Mouse (Mus musculus): Measurements from ENCODE around the gene Camk1d. TPM values are rescaled to one million over a fixed set of nuclear protein-coding genes. Genes with fewer than 3 reads are reported as not detected.
"Not testable (repeated sequence)": the region's sequence is repeated elsewhere in the genome, so short reads cannot be mapped to it uniquely, and the experiment has no call there.

Gene Camk1d
- total and polyA plus RNA-seq, 2 experiments from 2014 or later = 8.0 to 20.9 TPM

GRCm38 (mm10) chr2:5551758-5552255, 162.5 kb downstream of the Camk1d start:
- Histone ChIP-seq H3K36me3 (ENCODE audit: insufficient read depth, low read length) (no peaks in the 10 kb centered on the region), H3K27me3 (ENCODE audit: insufficient read depth, low read length) (no peaks in the 10 kb centered on the region), H3K27ac (ENCODE audit: low read depth, low read length) (no peak overlapping the region), H3K4me1 (ENCODE audit: insufficient read depth, low read length) (no peaks in the 10 kb centered on the region), H3K4me2 (ENCODE audit: low read depth, low read length, poor library complexity, severe bottlenecking) (no peak overlapping the region), H3K4me3 (ENCODE audit: low read depth, low read length) (no peak overlapping the region), H3K9ac (replicated peaks; ENCODE audit: low read length, poor library complexity, severe bottlenecking) (no peak overlapping the region), H3K9me3 (ENCODE audit: low read length) (no peaks in the 10 kb centered on the region)
- ATAC-seq (ENCODE audit: low FRiP score) = no peak
- WGBS = 91% methylated on average over 5 of the region's 5 CpGs
- no peak for TF ChIP-seq CTCF (IDR thresholded peaks at IDR 0.05)
- no peak for DNase-seq (ENCODE audit: low spot score)

DNA sequence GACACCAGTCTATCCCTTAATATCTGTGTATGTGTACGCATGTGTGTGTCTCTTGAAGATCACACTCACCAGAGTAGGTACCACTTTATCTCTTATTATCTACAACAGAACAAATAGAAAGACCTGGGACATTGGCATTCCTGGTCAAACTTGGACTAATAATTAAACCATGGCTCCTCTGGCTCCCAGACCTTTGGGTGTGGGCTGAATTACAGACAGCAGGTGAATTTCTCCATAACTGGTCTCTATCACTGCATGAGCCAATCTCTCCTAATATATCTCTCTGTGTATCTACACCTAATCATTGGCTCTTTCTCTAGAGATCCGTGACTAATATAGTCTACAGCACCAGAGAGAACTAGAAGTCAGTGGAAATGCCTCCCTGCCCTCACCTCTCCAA, 165.0 kb downstream of the Camk1d start:
- Histone ChIP-seq H3K9ac (replicated peaks; ENCODE audit: low read length, poor library complexity, severe bottlenecking) (no peak overlapping the region), H3K27ac (ENCODE audit: low read depth, low read length) (no peak overlapping the region), H3K4me3 (ENCODE audit: low read depth, low read length) (no peak overlapping the region), H3K4me2 (ENCODE audit: low read depth, low read length, poor library complexity, severe bottlenecking) (no peak overlapping the region), H3K36me3 (ENCODE audit: insufficient read depth, low read length) (no peaks in the 10 kb centered on the region), H3K27me3 (ENCODE audit: insufficient read depth, low read length) (no peaks in the 10 kb centered on the region), H3K4me1 (ENCODE audit: insufficient read depth, low read length) (no peaks in the 10 kb centered on the region), H3K9me3 (ENCODE audit: low read length) (no peaks in the 10 kb centered on the region)
- DNase-seq (ENCODE audit: low spot score) = no peak
- ATAC-seq (ENCODE audit: low FRiP score) = no peak
- no peak for TF ChIP-seq CTCF (IDR thresholded peaks at IDR 0.05)
- WGBS = 97% methylated on average over 2 of the region's 2 CpGs

DNA sequence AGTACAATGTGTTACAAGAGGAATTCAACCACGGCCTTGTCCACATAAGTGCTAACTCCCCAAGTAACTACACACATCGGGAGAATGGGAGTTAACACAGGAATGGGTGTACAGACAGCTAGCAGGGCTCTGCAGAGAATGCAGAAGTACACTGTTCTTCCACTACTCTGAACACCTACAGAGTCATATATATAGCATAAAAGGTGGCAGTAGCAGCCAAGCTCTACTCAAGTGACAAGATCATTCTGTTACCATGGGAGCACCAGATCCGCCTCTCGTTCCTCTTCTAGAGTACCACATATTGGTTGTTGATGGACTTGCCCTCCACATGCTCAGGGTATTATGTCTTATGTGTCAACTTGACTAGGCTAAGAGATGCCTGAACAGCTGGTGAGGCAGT, 165.4 kb downstream of the Camk1d start:
- Histone ChIP-seq H3K4me3 (ENCODE audit: low read depth, low read length) (no peak overlapping the region), H3K9ac (replicated peaks; ENCODE audit: low read length, poor library complexity, severe bottlenecking) (no peak overlapping the region), H3K36me3 (ENCODE audit: insufficient read depth, low read length) (no peaks in the 10 kb centered on the region), H3K4me2 (ENCODE audit: low read depth, low read length, poor library complexity, severe bottlenecking) (no peak overlapping the region), H3K9me3 (ENCODE audit: low read length) (no peaks in the 10 kb centered on the region), H3K27me3 (ENCODE audit: insufficient read depth, low read length) (no peaks in the 10 kb centered on the region), H3K4me1 (ENCODE audit: insufficient read depth, low read length) (no peaks in the 10 kb centered on the region), H3K27ac (ENCODE audit: low read depth, low read length) (no peak overlapping the region)
- ATAC-seq (ENCODE audit: low FRiP score) = no peak
- 96% methylated on average over 4 of the region's 4 CpGs for WGBS
- no peak for TF ChIP-seq CTCF (IDR thresholded peaks at IDR 0.05)
- DNase-seq (ENCODE audit: low spot score) = no peak

- no peak for TF ChIP-seq CTCF (IDR thresholded peaks at IDR 0.05)
- Histone ChIP-seq H3K4me1 (ENCODE audit: insufficient read depth, low read length) (no peaks in the 10 kb centered on the region), H3K27ac (ENCODE audit: low read depth, low read length) (no peak overlapping the region), H3K4me2 (ENCODE audit: low read depth, low read length, poor library complexity, severe bottlenecking) (no peak overlapping the region), H3K9ac (replicated peaks; ENCODE audit: low read length, poor library complexity, severe bottlenecking) (no peak overlapping the region), H3K4me3 (ENCODE audit: low read depth, low read length) (no peak overlapping the region), H3K27me3 (ENCODE audit: insufficient read depth, low read length) (no peaks in the 10 kb centered on the region), H3K36me3 (ENCODE audit: insufficient read depth, low read length) (no peaks in the 10 kb centered on the region), H3K9me3 (ENCODE audit: low read length) (no peaks in the 10 kb centered on the region)
- ATAC-seq (ENCODE audit: low FRiP score) (no peak), DNase-seq (ENCODE audit: low spot score) (no peak)
- 79% methylated on average over 3 of the region's 3 CpGs for WGBS
These were observed 173.4 kb downstream of the Camk1d start for GRCm38 (mm10) chr2:5540870-5541269.

DNA sequence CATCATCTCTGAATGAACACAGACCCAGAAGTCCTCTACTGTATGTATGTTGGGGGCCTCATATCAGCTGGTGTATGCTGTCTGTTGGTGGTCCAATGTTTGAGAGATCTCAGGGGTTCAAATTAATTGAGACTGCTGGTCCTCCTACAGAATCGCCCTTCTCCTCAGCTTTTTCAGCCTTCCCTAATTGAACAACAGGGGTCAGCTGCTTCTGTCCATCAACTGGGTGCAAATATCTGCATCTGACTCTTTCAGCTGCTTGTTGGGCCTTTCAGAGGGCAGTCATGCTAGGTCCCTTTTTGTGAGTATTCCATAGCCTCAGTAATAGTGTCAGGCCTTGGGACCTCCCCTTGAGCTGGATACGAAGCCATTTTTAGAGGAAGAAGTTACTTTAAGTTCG, 174.4 kb downstream of the Camk1d start:
- not testable (repeated sequence) for H3K4me1 ChIP-seq (ENCODE audit: insufficient read depth, low read length); H3K9ac ChIP-seq (replicated peaks; ENCODE audit: low read length, poor library complexity, severe bottlenecking); H3K27ac ChIP-seq (ENCODE audit: low read depth, low read length); H3K4me3 ChIP-seq (ENCODE audit: low read depth, low read length); DNase-seq (ENCODE audit: low spot score); H3K9me3 ChIP-seq (ENCODE audit: low read length); H3K4me2 ChIP-seq (ENCODE audit: low read depth, low read length, poor library complexity, severe bottlenecking); ATAC-seq (ENCODE audit: low FRiP score); H3K36me3 ChIP-seq (ENCODE audit: insufficient read depth, low read length); H3K27me3 ChIP-seq (ENCODE audit: insufficient read depth, low read length)
- WGBS = 73% methylated on average over 3 of the region's 3 CpGs

DNA sequence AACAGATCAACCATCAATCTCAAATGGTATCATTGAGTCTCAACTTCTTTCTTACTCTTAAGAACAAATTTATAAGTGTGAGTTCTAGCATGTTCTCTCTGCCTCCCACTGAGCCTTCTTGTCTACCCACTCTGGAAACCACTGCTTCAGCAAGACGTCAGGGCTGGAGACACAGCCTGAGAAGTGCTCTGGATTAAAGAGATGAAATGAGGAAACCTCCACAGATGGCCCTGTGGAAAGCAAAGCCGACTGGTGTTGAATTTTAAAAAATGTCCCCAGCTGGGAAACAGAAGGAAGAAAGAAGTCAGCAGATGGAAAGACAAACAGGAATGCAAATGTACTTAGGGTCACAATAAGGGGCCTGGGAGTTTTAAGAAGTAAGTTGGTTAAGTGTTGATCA, 180.4 kb downstream of the Camk1d start:
- DNase-seq (ENCODE audit: low spot score) (no peak), ATAC-seq (ENCODE audit: low FRiP score) (no peak)
- H3K36me3 ChIP-seq (ENCODE audit: insufficient read depth, low read length) = no peaks in the 10 kb centered on the region
- H3K4me1 ChIP-seq (ENCODE audit: insufficient read depth, low read length) = no peaks in the 10 kb centered on the region
- H3K27ac ChIP-seq (ENCODE audit: low read depth, low read length) = no peak overlapping the region
- H3K9ac ChIP-seq (replicated peaks; ENCODE audit: low read length, poor library complexity, severe bottlenecking) = no peak overlapping the region
- no peaks in the 10 kb centered on the region for H3K9me3 ChIP-seq (ENCODE audit: low read length)
- H3K4me2 ChIP-seq (ENCODE audit: low read depth, low read length, poor library complexity, severe bottlenecking) = no peak overlapping the region
- 39% methylated on average over 2 of the region's 2 CpGs for WGBS
- no peak for TF ChIP-seq CTCF (IDR thresholded peaks at IDR 0.05)
- H3K27me3 ChIP-seq (ENCODE audit: insufficient read depth, low read length) = no peaks in the 10 kb centered on the region
- no peak overlapping the region for H3K4me3 ChIP-seq (ENCODE audit: low read depth, low read length)
